Mouse (Mus musculus): ENCODE data around the gene Wdr95.
"Not testable (repeated sequence)": the region's sequence is repeated elsewhere in the genome, so short reads cannot be mapped to it uniquely, and the experiment has no call there.

Wdr95 gene

DNA sequence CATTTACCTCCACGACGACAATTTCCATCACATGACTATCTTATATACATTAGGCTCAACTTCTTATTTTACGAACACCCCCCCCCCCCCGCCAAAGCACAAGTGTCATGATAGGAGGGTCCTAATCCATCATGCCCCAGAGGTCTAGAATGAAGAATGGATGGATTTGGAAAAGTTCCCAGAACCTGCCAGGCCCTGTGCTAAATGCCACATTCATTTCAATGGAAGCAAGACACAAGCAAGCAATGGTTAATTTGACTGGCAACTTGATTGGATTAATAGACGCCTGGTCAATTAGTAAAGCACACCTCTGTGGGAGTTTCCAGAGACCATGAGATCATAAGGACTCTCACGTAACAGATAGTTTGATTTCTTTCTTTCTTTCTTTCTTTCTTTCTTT lies 11.4 kb upstream of the Wdr95 start:
- no peak for DNase-seq (ENCODE audit: low read depth, low spot score)

DNA sequence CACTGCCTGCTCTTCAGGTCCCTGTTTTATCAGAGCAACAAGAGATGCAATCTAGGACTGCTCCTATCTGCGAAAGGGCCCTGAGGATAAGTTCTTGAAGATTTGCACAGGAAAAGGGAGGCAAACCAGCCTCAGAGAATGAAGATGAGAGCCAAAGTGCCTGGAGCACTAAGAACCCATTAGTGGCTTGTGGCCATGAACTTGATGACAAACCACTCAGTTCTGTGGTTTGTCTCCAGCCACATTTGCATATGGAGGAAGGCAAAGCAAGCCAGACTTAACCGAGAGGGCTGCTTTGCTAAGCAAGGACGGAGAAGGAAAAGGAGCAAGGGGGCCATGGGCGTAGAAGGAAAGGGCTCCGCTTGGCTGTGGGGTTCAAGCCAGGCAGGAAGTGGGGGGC lies 7.7 kb upstream of the Wdr95 start:
- DNase-seq (ENCODE audit: low read depth, low spot score): no peak

DNA sequence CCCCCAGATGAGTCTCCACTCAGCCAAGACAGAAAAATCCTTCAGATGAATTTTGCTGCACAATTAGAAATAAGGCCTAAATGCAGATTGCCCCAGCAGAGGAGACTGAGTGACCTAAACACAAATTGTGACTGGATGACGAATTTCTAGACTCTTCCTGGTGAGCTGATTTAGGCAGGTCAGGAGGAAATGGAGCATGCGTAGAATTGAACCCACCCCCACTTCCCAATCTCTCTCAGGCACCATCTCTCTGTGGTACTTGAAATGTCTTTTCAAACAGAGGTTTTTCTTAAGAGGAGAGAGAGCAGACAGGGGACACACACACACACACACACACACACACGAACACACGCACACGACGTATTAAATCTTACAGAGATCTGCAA lies 4.6 kb upstream of the Wdr95 start:
- DNase-seq (ENCODE audit: low read depth, low spot score): no peak

DNA sequence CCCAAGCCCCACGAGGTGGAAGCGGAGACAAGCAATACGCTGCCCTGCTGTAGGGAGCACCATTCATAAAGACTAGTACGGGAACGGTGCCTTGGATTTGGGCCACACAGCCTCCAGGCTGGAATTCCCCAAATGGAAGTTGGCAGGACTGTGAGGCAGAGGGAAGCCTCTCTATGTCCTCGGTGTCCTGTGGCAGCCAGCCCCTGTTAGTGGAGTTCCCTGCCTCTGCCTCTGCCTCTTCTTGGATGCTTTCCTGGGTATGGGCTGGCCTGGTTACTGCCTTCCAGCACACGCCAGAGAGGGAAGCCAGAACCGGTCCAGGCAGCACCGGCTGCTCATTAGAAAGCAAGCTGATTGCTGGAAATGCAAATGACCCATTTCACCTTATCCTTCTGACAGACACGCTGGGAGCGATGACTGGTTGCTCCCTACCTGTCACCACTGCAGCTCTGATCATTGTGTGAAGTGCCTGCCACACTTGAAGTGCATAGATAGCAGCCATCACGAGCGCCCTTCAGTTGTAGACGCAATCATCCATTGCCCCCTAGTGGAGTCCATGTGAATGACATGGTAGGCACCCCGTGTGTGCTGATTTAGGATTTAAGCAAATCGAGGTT lies 4.1 kb upstream of the Wdr95 start:
- peak; percentile 63 for DNase-seq (ENCODE audit: low read depth, low spot score)

DNA sequence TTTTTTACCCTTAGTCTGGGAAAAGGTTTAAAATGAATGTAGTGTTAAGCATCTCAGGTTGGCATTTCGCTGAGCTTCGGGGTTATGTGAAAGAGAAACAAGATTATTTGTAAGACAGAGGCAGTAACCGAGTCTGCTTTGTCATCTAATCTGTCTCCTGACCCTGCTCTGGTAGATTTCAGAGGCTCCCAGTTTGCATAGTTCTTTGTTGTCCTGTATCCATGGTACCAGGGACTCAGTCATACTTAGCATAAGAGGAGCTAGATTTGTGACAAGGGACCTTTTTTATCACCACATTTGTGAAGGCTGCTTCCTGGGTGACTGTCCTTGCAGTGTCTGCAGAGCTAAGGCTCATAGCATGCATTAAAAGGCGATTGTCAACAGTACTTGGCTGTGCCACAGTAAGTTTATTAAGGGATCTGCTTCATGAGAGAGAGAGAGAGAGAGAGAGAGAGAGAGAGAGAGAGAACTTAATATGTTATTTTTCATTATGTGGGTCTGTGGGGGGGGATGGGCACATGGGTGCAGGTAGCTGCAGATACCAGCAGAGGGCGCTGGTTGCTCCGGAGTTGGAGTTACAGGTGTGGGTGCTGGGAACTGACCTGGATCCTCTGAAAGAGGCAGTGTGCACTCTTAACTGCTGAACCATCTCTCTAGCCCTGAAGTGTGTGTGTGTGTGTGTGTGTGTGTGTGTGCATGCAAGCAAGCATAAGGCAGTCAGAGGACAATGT lies 3.3 kb upstream of the Wdr95 start:
- DNase-seq (ENCODE audit: low read depth, low spot score): no peak

DNA sequence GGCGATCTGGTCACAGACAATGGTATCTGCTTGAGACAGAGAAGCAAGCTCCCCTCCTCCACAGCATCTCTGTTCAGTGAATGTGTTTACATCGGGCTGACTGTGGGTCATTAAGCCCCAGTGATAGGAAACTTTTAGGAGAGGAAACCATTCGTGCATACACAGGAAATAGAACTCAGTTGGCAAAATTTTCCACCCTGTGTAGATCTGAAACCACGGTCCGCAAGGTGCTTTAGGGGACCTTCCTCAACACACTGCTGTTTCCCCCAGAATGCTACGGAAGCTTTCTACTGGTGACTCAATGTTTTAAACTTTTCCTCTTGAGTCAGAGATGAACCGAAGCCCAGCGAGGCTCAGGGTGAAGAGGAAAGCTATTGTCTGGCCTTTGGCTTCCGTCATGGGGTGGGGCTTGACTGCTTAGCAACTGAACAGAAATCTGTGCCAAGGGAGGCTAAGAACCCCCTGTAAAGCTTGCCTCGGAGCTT lies 2.0 kb upstream of the Wdr95 start:
- no peak for DNase-seq (ENCODE audit: low read depth, low spot score)

DNA sequence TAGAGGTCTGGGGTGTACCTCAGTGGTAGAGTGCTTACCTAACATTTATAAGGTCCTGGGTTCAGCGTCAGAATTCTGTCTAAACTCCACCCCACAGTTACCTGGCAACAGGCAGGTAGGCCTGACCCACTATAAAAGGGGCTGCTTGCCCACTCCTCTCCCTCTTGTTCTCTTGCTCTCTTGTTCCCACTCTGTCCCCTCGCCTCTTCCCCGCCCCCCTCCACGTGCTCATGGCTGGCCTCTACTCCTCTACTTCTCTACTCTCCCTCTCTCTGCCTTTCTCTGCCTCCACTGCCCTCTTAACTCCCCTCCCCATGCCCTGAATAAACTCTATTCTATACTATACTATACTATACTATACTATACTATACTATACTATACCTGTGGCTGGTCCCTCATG lies 1.2 kb upstream of the Wdr95 start:
- DNase-seq (ENCODE audit: low read depth, low spot score): not testable (repeated sequence)

DNA sequence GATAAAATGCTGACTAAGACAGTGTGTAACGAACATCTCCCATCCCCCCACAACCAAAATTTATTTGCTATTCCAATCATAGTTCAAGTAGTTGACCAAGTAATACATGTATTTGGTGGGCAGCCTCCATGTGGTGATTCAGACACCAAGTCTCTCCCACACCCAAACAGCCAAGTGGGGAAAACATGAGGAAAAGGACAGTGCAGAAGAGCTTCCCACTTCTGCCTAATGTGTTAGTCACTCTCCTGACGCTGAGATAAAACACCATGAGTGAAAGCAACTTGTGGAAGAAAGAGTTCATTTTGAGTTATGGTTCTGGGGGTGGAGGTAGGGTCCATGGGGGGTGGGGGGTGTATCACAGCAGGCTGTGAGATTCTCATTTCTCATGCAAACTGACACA lies 5.4 kb downstream of the Wdr95 start:
- no peak for DNase-seq (ENCODE audit: low read depth, low spot score)

DNA sequence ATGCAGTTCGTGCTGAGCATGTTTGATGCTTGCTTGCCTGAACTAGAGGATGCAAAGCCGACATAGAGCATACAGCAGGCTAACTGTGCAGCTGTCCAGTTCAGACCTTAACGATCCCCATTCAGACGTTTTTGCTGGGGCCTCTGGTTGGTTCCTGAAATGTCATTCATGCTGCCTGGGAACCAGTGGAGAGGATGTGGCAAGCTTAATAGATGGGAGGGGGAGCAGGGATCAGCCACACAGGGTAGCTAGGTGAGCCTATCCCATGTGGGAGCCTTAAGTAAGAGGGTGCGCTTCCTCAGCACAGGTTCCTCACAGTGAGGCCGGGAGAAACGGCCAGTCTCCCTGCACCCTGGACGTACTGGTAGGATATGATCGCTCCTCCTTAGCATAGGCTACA lies 7.5 kb downstream of the Wdr95 start:
- no peak for DNase-seq (ENCODE audit: low read depth, low spot score)

DNA sequence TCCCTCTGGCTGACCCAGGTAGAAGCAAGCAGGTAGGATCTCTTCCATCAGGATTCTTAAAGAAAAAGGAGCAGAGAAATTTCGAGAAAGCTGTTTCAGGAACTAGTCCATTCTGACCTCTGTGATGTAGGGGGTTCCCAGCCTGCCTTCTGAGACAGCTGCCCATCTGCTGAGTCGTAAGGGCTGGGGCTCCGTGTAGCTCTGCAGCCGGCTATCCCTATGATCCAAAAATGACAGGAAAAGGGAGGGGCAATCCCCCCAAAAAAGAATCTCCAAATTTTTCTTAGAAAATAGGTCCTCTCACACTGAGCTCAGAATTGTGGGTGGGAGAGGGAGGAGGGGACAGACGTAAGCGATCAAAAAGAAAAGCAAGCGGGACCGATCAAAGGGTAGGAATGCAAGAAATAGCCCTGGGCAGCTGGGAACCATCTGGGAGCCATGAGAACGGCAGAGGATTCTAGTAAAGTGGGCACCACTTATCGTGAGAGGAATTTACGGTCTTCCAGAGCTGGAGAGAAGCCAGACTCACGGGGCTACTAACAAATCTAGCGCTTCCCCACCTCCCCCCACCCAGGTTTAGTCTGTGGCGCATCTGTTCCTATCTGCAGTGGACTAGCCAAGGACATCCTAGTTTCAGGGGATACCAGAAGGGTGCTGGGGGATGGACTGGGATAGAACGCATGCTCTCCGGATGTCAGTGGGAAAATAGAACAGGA lies 9.5 kb downstream of the Wdr95 start:
- DNase-seq (ENCODE audit: low read depth, low spot score): no peak

DNA sequence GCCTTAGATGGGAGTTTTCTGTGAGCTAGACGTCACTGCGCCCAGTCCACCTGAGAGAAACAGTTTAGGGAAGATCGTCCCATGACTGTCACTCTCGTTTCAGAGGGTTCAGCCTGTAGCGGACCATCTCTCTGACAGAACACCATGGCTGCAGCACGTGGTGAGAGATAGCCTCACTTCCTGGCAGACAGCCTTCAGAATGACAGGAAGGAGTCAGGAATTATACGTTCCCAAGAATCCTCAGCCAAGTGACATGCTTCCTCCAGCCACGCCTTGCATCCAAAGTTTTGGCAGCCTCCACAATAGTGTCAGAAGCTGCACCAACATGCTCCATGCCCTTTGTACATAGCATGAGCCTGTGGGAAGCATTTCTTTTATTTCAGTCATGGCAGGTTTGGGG lies 10.1 kb downstream of the Wdr95 start:
- DNase-seq (ENCODE audit: low read depth, low spot score): no peak

DNA sequence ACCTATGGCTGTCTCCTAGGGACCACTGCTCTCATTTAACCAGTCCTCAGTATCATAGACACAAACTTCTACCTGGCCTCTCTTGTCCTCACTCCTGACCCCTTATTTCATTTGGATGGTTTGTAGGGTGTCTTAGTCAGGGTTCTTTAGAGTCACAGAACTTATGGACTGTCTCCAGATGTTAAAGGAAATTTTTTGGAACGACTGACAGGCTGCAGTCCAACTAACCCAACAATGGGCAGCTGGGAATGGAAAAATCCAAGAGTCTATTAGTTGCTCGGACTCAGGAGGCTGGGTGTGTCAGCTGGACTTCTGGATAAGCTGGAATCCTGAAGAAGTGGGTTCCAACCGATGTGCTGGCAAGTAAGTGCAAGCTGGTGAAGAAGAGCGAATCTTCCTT lies 10.6 kb downstream of the Wdr95 start:
- DNase-seq (ENCODE audit: low read depth, low spot score): no peak

DNA sequence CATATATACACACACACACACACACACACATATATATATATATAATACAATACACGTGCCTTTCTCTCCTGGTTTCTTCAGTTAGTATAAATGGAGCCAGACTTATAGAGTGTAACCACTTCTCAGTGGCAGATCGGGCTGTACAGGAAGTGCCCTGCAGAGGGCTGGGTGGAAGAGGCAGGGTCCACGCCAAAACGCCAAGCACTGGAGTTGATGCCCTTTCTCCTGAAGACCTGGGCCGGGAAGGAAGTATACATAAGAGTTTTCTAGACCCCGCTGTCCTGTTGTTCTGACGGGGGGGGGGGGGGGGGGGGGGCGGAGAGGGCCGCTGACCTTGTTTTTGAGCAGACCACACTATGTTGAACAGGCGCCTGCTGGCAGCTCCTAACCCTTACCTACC lies 22.7 kb downstream of the Wdr95 start:
- DNase-seq (ENCODE audit: low read depth, low spot score): no peak

DNA sequence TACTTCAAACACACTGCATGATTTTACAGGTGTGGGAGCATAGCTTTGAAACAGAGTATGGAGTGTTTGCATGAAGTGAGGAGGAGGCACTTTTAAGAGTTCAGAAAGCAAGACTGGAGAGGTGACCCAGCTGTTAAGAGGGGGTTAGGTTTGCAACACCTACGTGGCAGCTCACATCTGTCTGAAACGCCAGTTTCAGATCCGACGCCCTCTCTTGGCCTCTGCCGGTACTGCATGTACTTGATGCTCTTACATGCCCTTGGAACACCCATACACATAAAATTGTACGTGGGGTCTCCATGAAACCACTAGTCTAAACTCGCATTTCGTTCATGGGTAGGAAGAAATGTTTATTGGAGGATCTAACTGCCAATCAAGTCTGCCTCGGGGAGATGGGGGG lies 24.3 kb downstream of the Wdr95 start:
- DNase-seq (ENCODE audit: low read depth, low spot score): no peak

DNA sequence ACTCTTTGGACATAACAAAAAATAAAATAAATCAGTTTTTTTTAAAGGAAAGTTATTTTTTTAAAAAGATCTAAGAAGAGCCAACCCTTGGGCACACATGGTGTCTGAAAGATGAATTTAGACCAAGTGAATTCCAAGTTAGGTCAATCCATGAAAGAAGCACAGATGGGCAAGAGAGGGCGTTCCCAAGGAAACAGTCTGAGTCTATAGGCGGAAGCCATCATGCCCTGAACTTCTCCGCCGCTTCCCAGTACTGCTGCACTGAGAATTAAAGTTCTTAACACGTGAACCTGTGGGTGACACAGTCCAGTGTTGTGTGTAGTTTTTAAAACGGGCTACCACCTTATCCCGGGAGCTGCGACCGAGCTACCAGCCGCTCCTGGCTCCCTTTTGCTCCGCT lies 24.9 kb downstream of the Wdr95 start:
- no peak for DNase-seq (ENCODE audit: low read depth, low spot score)

DNA sequence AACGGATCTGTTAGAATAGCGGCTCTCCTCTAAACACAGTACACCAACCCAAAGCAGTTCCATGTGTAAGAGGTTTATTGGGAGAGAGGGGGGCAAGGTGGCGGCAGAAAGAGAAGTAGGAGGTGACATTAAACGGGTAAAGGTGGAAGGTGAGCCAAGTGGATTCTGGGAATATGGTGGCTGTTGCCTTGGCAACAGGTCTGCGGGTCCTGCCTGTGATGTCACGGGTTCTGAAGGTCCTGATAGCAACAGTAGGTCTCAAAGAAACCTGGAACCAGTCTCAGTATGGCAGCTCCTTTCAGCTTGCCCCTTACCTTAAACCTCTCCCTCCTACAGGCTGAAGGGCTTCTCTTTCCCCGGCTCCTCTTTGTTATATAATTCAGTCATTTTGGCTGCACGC lies 25.9 kb downstream of the Wdr95 start:
- no peak for DNase-seq (ENCODE audit: low read depth, low spot score)

DNA sequence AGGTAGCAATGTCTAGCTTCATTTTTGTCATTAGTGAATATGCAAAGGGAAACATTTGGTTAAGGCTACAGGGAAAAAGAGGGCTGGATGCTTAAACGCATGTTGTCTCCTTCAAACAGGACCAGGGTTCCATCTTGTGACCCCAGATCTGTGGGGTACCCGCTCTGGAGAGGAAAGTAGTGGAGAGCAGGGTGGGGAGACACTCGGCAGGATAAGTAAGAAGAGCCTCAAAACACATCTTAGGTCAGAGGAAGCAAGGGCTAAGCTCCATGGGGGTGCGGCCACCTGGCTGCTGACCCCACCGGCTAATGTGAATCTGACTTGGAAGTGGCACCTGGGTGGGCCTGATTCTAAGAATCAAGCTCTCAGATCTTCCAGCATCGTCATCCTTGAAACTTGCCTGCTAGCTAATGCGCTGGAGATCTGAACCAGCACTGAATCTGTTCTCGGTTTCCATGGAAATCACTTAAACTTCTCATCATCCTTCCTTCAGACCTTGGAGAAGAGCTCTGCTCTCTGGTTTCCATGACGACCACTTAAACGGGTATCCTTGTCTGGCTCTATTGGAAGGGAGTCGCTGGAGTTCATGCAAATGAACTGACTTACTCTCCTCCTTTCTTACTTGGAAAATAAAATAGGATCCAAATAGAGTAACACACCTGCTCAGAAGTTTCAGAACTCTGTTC lies 32.6 kb downstream of the Wdr95 start:
- no peak for DNase-seq (ENCODE audit: low read depth, low spot score)

DNA sequence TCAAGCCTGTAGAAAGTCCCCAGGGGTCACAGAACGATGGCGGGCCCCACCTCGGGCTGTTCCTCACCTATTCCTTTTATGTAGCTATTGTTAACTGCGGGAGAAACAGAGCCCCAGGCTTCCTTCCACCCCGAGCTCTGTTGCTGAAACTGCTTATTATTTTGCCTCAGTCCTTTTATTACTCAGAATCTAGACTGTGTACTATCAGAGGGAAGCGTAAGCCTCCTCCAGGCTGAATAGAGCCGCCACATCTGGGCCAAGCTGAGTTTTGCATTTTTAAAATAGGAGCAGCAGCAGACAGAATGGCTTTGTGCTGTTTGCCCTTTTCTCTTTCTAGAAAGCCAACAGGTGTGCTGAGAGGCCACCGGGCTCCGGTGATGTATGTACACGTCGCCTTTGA lies 37.5 kb downstream of the Wdr95 start:
- no peak for DNase-seq (ENCODE audit: low read depth, low spot score)

DNA sequence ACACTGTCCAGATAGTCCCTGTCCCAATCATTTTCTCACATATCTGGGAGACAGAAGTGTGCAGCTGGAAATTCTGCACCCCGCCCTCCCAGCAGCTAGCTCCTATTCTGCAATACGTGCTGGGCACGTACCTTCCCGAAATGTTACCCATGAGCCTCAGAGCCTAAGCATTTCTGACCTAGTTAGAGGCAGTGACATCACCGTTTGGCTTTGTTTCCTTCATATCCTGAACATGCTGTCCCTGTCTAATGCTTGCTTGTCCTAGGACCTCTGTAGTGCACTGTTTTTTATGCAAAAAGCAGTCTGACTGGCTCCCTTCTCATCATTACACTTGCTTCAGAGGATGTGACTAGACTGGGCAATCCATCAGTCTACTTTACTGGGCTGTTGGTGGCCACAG lies 38.5 kb downstream of the Wdr95 start:
- DNase-seq (ENCODE audit: low read depth, low spot score): peak; percentile 20

DNA sequence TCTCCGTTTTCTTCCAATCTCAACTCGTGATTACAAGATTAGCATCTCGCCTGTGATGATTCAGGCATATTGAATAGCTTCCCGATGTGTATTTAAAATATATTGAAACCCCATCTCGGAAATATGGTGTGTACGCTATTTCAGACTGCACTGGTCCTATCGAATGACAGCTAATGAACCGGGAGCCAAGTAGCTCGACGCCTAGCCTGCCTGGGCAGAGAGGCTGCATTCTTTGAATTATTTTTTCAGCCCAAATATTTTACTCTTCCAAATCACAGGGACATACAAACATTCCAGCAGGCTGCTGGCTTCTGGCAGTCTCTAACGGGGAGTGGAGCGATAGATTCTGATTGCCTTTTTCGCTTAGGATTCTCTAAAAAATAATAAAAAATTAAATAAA lies 40.5 kb downstream of the Wdr95 start:
- DNase-seq (ENCODE audit: low read depth, low spot score): no peak

DNA sequence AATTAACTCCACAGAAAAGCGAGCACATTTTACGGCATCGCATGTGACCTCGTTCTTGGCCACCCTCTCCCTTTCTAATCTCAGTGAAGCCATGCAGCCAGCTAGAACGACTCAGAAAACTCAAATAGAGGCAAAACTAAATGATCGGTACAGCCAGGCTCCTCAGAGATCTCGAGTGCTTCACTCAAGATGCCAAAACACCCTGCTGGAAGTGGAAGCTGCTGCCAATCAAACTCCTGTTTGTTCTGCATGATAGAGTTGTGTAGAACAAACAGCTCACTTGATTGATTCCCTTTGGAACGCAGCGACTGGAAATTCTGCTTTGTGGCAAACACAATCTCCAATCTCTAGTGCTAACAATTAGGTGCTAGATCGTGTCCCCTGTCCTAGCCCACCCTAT lies 48.5 kb downstream of the Wdr95 start:
- no peak for DNase-seq (ENCODE audit: low read depth, low spot score)

DNA sequence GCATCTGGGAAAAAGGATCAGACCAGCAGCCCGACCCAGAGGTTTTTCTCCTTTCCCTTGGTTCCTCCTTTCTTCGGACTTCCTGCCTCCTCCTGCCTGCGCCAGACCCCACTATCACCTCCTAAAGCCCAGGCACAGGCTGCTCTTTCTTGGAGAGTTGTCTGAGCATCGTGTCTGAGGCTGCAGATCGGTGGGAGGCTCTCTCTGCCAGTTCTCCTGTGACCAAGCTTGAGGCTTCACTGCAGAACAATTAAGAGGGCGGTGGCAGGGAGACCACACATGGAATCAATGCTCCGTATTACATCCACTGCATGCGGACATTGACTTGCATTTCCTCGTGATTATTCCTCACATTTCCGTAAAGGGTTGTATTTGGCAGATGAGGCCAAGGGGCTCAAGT lies 49.0 kb downstream of the Wdr95 start:
- DNase-seq (ENCODE audit: low read depth, low spot score): no peak
